Mouse (Mus musculus) bone marrow macrophage, adult 2 months (primary cell): ENCODE results near the gene Serpinf2.

Experiments
- CTCF ChIP-seq: IDR thresholded peaks from 2 replicates; pipeline ENCODE4 v1.5.1; 2012; ENCODE audit warnings: low read depth, mild to moderate bottlenecking, low read length, moderate library complexity
- POLR2A ChIP-seq: IDR thresholded peaks from 2 replicates; pipeline ENCODE4 v1.6.1; 2012; ENCODE audit warnings: mild to moderate bottlenecking, low read depth, low read length, borderline replicate concordance

DNA sequence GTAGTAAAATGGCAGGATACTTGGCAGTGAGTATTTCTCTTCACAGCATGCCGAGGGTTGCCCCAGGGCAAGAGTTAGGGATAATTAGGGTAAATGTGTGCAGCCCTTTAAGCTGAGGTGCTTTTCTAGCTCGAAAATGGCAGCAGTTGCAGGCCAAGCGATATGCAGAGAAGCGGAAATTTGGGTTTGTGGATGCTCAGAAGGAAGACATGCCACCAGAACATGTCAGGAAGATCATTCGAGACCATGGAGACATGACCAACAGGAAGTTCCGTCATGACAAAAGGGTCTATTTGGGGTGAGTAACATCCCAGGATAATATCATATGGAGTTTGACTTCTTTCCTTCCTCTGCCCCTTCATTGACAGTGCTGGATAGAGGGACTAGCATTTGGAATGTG is 48.1 kb upstream of the Serpinf2 start:
- TF ChIP-seq POLR2A = no peak
- TF ChIP-seq CTCF = no peak
